Mouse (Mus musculus) frontal cortex, adult 2 months (tissue): Measurements from ENCODE around the gene Lce1l. TPM values are rescaled to one million over a fixed set of nuclear protein-coding genes. Genes with fewer than 3 reads are reported as not detected.
A peak's percentile ranks its signal among the peaks of the same experiment; 100 is the strongest.
"Not testable (repeated sequence)": the region's sequence is repeated elsewhere in the genome, so short reads cannot be mapped to it uniquely, and the experiment has no call there.

Experiments used
- DNase-seq, 2 experiments: peaks; one replicate each; pipeline ENCODE4 v3.0.0; 2022; ENCODE audit warnings: low spot score in 1 of 2; ENCODE audit errors: extremely low spot score in 1 of 2
- polyA plus RNA-seq: library from polyadenylated mRNA; depleted of rRNA; stranded (reverse); fragments of >200 nt; gene quantifications from 2 replicates; pipeline ENCODE4 v1.2.3, GENCODE M21; 2012; rRNA removed

Gene Lce1l
- polyA plus RNA-seq = not detected in 2 replicates

GRCm38 (mm10) chr3:92851186-92851585, at the start of gene Lce1l:
Gene Lce1l, minus strand, starts transcription at chr3:92851286.
- no peak for DNase-seq

DNA sequence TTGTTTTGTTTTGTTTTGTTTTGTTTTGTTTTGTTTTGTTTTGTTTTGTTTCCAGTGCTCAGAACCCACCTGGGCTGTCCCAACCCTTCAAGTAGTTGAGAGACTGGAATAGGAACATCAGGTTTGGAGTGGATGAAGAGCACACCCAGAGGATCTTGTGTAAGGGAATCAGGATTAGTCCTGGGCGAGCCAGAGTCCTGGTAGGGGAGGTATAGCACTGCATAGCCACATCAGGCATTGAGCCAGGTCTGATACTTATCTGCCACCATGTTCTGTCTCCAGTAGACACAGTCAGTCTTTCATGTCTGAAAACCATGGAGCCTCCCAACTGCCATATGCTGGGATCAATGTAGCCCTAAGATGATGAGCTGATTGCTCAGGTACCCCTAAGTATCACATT, 43.4 kb upstream of the Lce1l start:
- no peak for DNase-seq

GRCm38 (mm10) chr3:92894063-92894462, 43.0 kb upstream of the Lce1l start:
- no peak for DNase-seq

DNA sequence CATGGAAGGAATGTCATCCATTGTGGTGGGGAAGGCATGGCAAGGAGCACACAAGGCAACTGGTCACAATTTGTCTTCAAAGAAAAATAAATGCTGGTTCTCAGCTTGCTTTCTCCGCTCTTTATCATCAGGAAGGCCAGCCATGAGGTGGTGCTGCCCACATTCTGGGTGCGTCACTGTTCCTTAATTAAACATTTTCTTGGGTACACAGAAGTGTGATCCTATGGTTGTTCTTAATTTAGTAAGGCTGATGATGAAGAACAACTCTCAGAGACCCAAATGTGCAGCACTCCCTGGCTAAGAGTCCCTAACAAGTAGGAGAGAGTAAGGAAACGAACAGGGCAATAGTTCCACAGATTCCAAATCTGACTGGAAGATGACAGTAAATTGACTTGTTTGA, 23.1 kb upstream of the Lce1l start:
- DNase-seq = peak in 1 of 2 experiments; percentile 15

- no peak for DNase-seq
These were observed 19.0 kb upstream of the Lce1l start, which contains the start of gene 2310050C09Rik for GRCm38 (mm10) chr3:92870116-92870515. Gene 2310050C09Rik, minus strand, starts transcription at chr3:92870216.

- DNase-seq = no peak
These were observed 24.0 kb downstream of the Lce1l start, which contains the start of gene Kprp for GRCm38 (mm10) chr3:92827108-92827507. Gene Kprp, minus strand, starts transcription at chr3:92827247.

DNA sequence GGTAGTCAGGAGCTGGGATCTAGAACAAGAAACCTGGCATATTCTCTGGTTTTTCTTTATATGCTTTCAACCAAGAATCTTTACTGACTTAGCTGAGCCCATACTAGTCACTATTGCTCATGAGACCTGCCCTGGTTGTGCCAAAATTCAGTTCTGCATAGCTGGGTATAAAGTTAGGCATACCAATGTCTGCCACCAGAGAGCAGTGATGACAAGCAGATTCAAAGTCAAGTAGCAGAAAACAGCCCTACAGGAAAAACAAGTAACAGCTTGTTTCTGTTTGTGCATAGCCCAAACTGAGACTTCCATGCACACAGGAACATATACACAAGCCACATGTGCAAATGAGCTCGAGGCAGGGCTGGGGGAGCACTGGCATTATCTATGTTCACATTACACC, 25.3 kb downstream of the Lce1l start:
- no peak for DNase-seq

DNA sequence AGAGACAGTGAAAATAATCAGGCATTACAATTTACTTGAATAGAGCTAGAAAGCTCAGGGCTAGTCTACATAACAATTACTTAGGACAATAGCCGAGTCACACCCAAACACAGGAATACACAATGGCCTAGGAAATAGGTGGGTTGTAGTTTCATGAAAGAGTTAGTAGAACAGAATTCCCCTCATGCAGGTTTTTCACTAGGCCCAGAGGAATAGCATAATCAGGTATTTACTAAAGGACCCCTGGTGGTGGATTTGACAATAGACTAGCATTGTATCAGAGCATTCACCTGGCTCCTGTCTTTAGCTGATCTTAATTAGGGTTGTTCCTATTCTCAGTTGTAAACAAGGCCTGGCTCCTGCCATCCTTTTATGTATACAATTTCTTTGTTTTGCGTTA, 35.0 kb downstream of the Lce1l start:
- not testable (repeated sequence) for DNase-seq

DNA sequence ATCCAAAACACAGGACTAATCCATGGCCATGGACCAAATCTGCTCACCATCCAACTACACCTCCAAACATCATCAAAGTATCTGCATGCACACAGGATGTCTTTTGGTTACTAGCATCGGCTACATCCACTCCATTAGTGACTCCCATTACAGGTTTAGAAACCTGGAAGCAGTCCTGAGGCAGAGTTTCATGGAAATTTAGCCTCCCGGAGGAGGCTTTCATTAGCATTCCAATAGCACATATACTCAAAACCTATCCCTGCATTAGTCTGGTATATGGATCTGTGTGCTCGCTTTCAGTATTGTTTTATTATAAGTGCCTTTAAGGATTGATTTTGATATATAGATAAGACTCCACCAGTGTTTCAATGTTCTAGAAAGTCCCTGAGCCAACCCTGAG, 35.5 kb downstream of the Lce1l start:
- DNase-seq = no peak

DNA sequence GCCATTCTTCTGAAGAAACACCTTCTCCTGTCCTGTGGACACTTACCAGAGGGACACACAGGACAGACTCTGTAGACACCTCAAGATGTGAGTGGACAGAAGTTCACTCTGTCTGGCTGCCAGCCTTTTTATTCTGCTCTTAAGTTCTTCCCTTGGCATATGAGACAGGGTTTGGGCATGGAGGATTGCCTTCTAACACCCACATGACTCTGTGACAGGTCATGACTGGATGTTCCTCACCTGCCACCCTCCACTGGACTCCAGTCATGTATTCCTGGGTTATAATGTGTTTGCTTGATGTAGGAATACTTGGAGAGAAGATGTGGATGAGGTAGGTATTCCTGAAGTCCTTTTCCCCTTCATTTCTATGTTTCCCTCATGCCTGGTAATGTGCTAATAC, 43.3 kb downstream of the Lce1l start, which contains the start of gene Lce1k:
TSS of gene Lce1k (minus strand) at position 101 of the 400 bp plus-strand sequence.
- no peak for DNase-seq

Other genes with a start within 250 kb of the Lce1l start
- not detected in 2 replicates for gene 2210017I01Rik, start 243.8 kb downstream of the Lce1l start, polyA plus RNA-seq
- gene Lce6a, start 229.6 kb downstream of the Lce1l start, polyA plus RNA-seq = not detected in 2 replicates
- gene Lce1a1, start 203.0 kb downstream of the Lce1l start, polyA plus RNA-seq = not detected in 2 replicates
- gene Lce1b, start 194.4 kb downstream of the Lce1l start, polyA plus RNA-seq = not detected in 2 replicates
- not detected in 2 replicates for gene Lce1a2, start 181.0 kb downstream of the Lce1l start, polyA plus RNA-seq
- not detected in 2 replicates for gene Lce1c, start 172.0 kb downstream of the Lce1l start, polyA plus RNA-seq
- not detected in 2 replicates for gene Lce1d, start 164.1 kb downstream of the Lce1l start, polyA plus RNA-seq
- not detected in 2 replicates for gene Lce1e, start 142.2 kb downstream of the Lce1l start, polyA plus RNA-seq
- gene Lce1f, start 130.9 kb downstream of the Lce1l start, polyA plus RNA-seq = not detected in 2 replicates
- not detected in 2 replicates for gene Gm38119, start 112.2 kb downstream of the Lce1l start, polyA plus RNA-seq
- not detected in 2 replicates for gene Lce1g, start 98.9 kb downstream of the Lce1l start, polyA plus RNA-seq
- not detected in 2 replicates for gene Lce1h, start 86.2 kb downstream of the Lce1l start, polyA plus RNA-seq
- gene Lce1i, start 72.4 kb downstream of the Lce1l start, polyA plus RNA-seq = not detected in 2 replicates
- gene Lce1j, start 60.8 kb downstream of the Lce1l start, polyA plus RNA-seq = not detected in 2 replicates
- gene Lce1k, start 43.4 kb downstream of the Lce1l start, polyA plus RNA-seq = not detected in 2 replicates
- 0.04 TPM in 1 of 2 replicates, not detected in the other for gene Kprp, start 24.0 kb downstream of the Lce1l start, polyA plus RNA-seq
- not detected in 2 replicates for gene 2310050C09Rik, start 18.9 kb upstream of the Lce1l start, polyA plus RNA-seq
- not detected in 2 replicates for gene Lce3a, start 74.9 kb upstream of the Lce1l start, polyA plus RNA-seq
- not detected in 2 replicates for gene Lce3b, start 81.7 kb upstream of the Lce1l start, polyA plus RNA-seq
- not detected in 2 replicates for gene Lce3c, start 93.2 kb upstream of the Lce1l start, polyA plus RNA-seq
- not detected in 2 replicates for gene Lce3d, start 106.1 kb upstream of the Lce1l start, polyA plus RNA-seq
- not detected in 2 replicates for gene Lce3e, start 115.8 kb upstream of the Lce1l start, polyA plus RNA-seq
- gene Lce3f, start 140.9 kb upstream of the Lce1l start, polyA plus RNA-seq = not detected in 2 replicates
- not detected in 2 replicates for gene Crct1, start 164.4 kb upstream of the Lce1l start, polyA plus RNA-seq
- not detected in 2 replicates for gene Lce1m, start 167.8 kb upstream of the Lce1l start, polyA plus RNA-seq
- not detected in 2 replicates for gene Gm4858, start 217.5 kb upstream of the Lce1l start, polyA plus RNA-seq